Mouse (Mus musculus) left cerebral cortex, postnatal 10 days (tissue): ENCODE measurements around the gene Prodh2. TPM values are rescaled to one million over a fixed set of nuclear protein-coding genes. Genes with fewer than 3 reads are reported as not detected.
"Not testable (repeated sequence)": the region's sequence is repeated elsewhere in the genome, so short reads cannot be mapped to it uniquely, and the experiment has no call there.

Source experiments
- DNase-seq, 2 experiments: peaks; one replicate each; pipeline ENCODE4 v3.0.0; 2021 to 2022; ENCODE audit warnings: low spot score in 2 of 2, mixed read lengths in 1 of 2; ENCODE audit errors: extremely low spot score in 1 of 2
- intact Hi-C: fragments of 180-260 bp; cut with DNase I; formaldehyde crosslinking; loops from one replicate; pipeline ENCODE4 v1.15.1; 2025
- total RNA-seq, 2 experiments: library from RNA; stranded (reverse); gene quantifications; 2 replicates each; pipeline ENCODE4 v1.2.3; 2021

The Prodh2 gene
- total RNA-seq, 2 experiments from 2014 or later = 0.67 TPM; not detected in 1

- intact Hi-C loops = no loop called here
- peak; percentile 38 to 52 for DNase-seq
These were observed 15.7 kb upstream of the Prodh2 start for GRCm38 (mm10) chr7:30477415-30478381.

- no peak for DNase-seq
- intact Hi-C loops = no loop called here
These were observed 9.2 kb upstream of the Prodh2 start for GRCm38 (mm10) chr7:30484250-30484649.

- DNase-seq = peak in 1 of 2 experiments; percentile 44
- intact Hi-C loops = no loop called here
These were observed 3.0 kb upstream of the Prodh2 start for GRCm38 (mm10) chr7:30490251-30490956.

GRCm38 (mm10) chr7:30490957-30491307, 2.5 kb upstream of the Prodh2 start:
- no peak for DNase-seq
- intact Hi-C loops = no loop called here

GRCm38 (mm10) chr7:30492765-30493164, 657 bp upstream of the Prodh2 start:
- DNase-seq = peak; percentile 61 to 77
- intact Hi-C loops = no loop called here

GRCm38 (mm10) chr7:30495506-30496042, 2.2 kb downstream of the Prodh2 start:
- intact Hi-C loops = loop anchor here (2.0 kb wide), 1 partner anchor 55 kb away; no protein-coding TSS in a partner anchor
- DNase-seq = not testable (repeated sequence)

GRCm38 (mm10) chr7:30501159-30501558, 7.7 kb downstream of the Prodh2 start:
- intact Hi-C loops, DNase-seq: not testable (repeated sequence)

- intact Hi-C loops = no loop called here
- peak in 1 of 2 experiments; percentile 31 for DNase-seq
These were observed 14.6 kb downstream of the Prodh2 start for GRCm38 (mm10) chr7:30508061-30508460.

- DNase-seq = no peak
- intact Hi-C loops = no loop called here
These were observed 21.8 kb downstream of the Prodh2 start for GRCm38 (mm10) chr7:30515003-30515760.

GRCm38 (mm10) chr7:30518325-30518724, 24.9 kb downstream of the Prodh2 start:
- DNase-seq = no peak
- intact Hi-C loops = no loop called here

GRCm38 (mm10) chr7:30520396-30520795, 27.0 kb downstream of the Prodh2 start:
- intact Hi-C loops = no loop called here
- peak in 1 of 2 experiments; percentile 60 for DNase-seq

- no peak for DNase-seq
- intact Hi-C loops = no loop called here
These were observed 27.4 kb downstream of the Prodh2 start for GRCm38 (mm10) chr7:30520856-30521255.

- intact Hi-C loops = no loop called here
These were observed 29.4 kb downstream of the Prodh2 start for GRCm38 (mm10) chr7:30522871-30523270.

GRCm38 (mm10) chr7:30524487-30524886, 31.1 kb downstream of the Prodh2 start:
- no peak for DNase-seq
- intact Hi-C loops = no loop called here

More at GRCm38 (mm10) chr7:30522871-30523270, 29.4 kb downstream of the Prodh2 start:
- no peak for DNase-seq

GRCm38 (mm10) chr7:30525954-30526353, 32.5 kb downstream of the Prodh2 start:
- intact Hi-C loops = no loop called here

GRCm38 (mm10) chr7:30526399-30526798, 33.0 kb downstream of the Prodh2 start:
- no peak for DNase-seq
- intact Hi-C loops = no loop called here

More at GRCm38 (mm10) chr7:30525954-30526353, 32.5 kb downstream of the Prodh2 start:
- DNase-seq = no peak

GRCm38 (mm10) chr7:30526981-30527380, 33.6 kb downstream of the Prodh2 start:
- intact Hi-C loops = no loop called here

GRCm38 (mm10) chr7:30531291-30531815, 37.9 kb downstream of the Prodh2 start:
- no peak for DNase-seq
- intact Hi-C loops = loop anchor here (5.0 kb wide), 2 partner anchors 44 to 84 kb away; partner anchors contain the start of gene Aplp1

More at GRCm38 (mm10) chr7:30526981-30527380, 33.6 kb downstream of the Prodh2 start:
- DNase-seq = no peak
